Mouse (Mus musculus): ENCODE results near the gene Cldn6. TPM values are rescaled to one million over a fixed set of nuclear protein-coding genes. Genes with fewer than 3 reads are reported as not detected.

Gene Cldn6
- polyA plus RNA-seq, 1 experiment, result 0.11 TPM

- H3K27ac ChIP-seq (ENCODE audit: insufficient read depth, low read length), result peak overlapping the region; percentile 60
- H3K4me3 ChIP-seq (replicated peaks; ENCODE audit: insufficient read depth, low read depth, low read length), result peak overlapping the region; percentile 67
- no peaks in the 10 kb centered on the region for H3K27me3 ChIP-seq (ENCODE audit: control insufficient read depth, insufficient read depth, low read length)
- H3K4me1 ChIP-seq (ENCODE audit: control insufficient read depth, insufficient read depth, low read length), result no peaks in the 10 kb centered on the region; the same call in none of the 2 replicates
- TF ChIP-seq POLR2A (IDR thresholded peaks at IDR 0.05; ENCODE audit: borderline replicate concordance, insufficient read depth, low read length) (no peak), CTCF (IDR thresholded peaks at IDR 0.05; ENCODE audit: borderline replicate concordance, insufficient read depth, low read depth, low read length) (no peak)
- 12% methylated on average over 15 of the region's 15 CpGs for WGBS
- peak; percentile 67 to 71 for DNase-seq
These were observed 3.3 kb upstream of the Cldn6 start for GRCm38 (mm10) chr17:23675564-23676281.

GRCm38 (mm10) chr17:23676473-23677031, 2.5 kb upstream of the Cldn6 start:
- Histone ChIP-seq H3K27me3 (ENCODE audit: control insufficient read depth, insufficient read depth, low read length) (no peaks in the 10 kb centered on the region), H3K4me1 (ENCODE audit: control insufficient read depth, insufficient read depth, low read length) (no peaks in the 10 kb centered on the region; the same call in none of the 2 replicates), H3K27ac (ENCODE audit: insufficient read depth, low read length) (peak overlapping the region; percentile 60), H3K4me3 (replicated peaks; ENCODE audit: insufficient read depth, low read depth, low read length) (peak overlapping the region; percentile 67)
- TF ChIP-seq POLR2A (IDR thresholded peaks at IDR 0.05; ENCODE audit: borderline replicate concordance, insufficient read depth, low read length), result no peak
- no peak for TF ChIP-seq CTCF (IDR thresholded peaks at IDR 0.05; ENCODE audit: borderline replicate concordance, insufficient read depth, low read depth, low read length)
- WGBS, result under 1% methylated on average over 37 of the region's 37 CpGs
- peak; percentile 77 to 78 for DNase-seq

- Histone ChIP-seq H3K27me3 (ENCODE audit: control insufficient read depth, insufficient read depth, low read length) (no peaks in the 10 kb centered on the region), H3K27ac (ENCODE audit: insufficient read depth, low read length) (peak within 1 kb of the TSS; percentile 60), H3K4me1 (ENCODE audit: control insufficient read depth, insufficient read depth, low read length) (no peaks in the 10 kb centered on the region; the same call in none of the 2 replicates), H3K4me3 (replicated peaks; ENCODE audit: insufficient read depth, low read depth, low read length) (peak within 1 kb of the TSS; percentile 67)
- peak; percentile 87 to 91 for DNase-seq
- WGBS, result under 1% methylated on average over 34 of the region's 34 CpGs
- TF ChIP-seq CTCF (IDR thresholded peaks at IDR 0.05; ENCODE audit: borderline replicate concordance, insufficient read depth, low read depth, low read length) (no peak), POLR2A (IDR thresholded peaks at IDR 0.05; ENCODE audit: borderline replicate concordance, insufficient read depth, low read length) (peak; percentile 94)
These were observed 1.8 kb upstream of the Cldn6 start, which contains the start of gene Tnfrsf12a for GRCm38 (mm10) chr17:23677236-23677679. Gene Tnfrsf12a (minus strand): TSS chr17:23677468.

- H3K27me3 ChIP-seq (ENCODE audit: control insufficient read depth, insufficient read depth, low read length), result no peaks in the 10 kb centered on the region
- 91% methylated on average over 9 of the region's 9 CpGs for WGBS
These were observed 1.3 kb downstream of the Cldn6 start for GRCm38 (mm10) chr17:23680336-23680735.

GRCm38 (mm10) chr17:23681086-23681485, 2.0 kb downstream of the Cldn6 start:
- 59% methylated on average over 10 of the region's 10 CpGs for WGBS
- TF ChIP-seq POLR2A (IDR thresholded peaks at IDR 0.05; ENCODE audit: borderline replicate concordance, insufficient read depth, low read length), result no peak
- TF ChIP-seq CTCF (IDR thresholded peaks at IDR 0.05; ENCODE audit: borderline replicate concordance, insufficient read depth, low read depth, low read length), result no peak
- no peak for DNase-seq
- Histone ChIP-seq H3K4me1 (ENCODE audit: control insufficient read depth, insufficient read depth, low read length) (peaks cover 5% of the 10 kb centered on the region; the same call in 1 of the 2 replicates), H3K27me3 (ENCODE audit: control insufficient read depth, insufficient read depth, low read length) (no peaks in the 10 kb centered on the region), H3K4me3 (replicated peaks; ENCODE audit: insufficient read depth, low read depth, low read length) (no peak overlapping the region), H3K27ac (ENCODE audit: insufficient read depth, low read length) (no peak overlapping the region)

More at GRCm38 (mm10) chr17:23680336-23680735, 1.3 kb downstream of the Cldn6 start:
- H3K4me1 ChIP-seq (ENCODE audit: control insufficient read depth, insufficient read depth, low read length), result peaks cover 5% of the 10 kb centered on the region
- no peak overlapping the region for H3K4me3 ChIP-seq (replicated peaks; ENCODE audit: insufficient read depth, low read depth, low read length)
- no peak for DNase-seq
- TF ChIP-seq POLR2A (IDR thresholded peaks at IDR 0.05; ENCODE audit: borderline replicate concordance, insufficient read depth, low read length), result no peak
- TF ChIP-seq CTCF (IDR thresholded peaks at IDR 0.05; ENCODE audit: borderline replicate concordance, insufficient read depth, low read depth, low read length), result no peak
- no peak overlapping the region for H3K27ac ChIP-seq (ENCODE audit: insufficient read depth, low read length)

GRCm38 (mm10) chr17:23682092-23682491, 3.0 kb downstream of the Cldn6 start:
- Histone ChIP-seq H3K27me3 (ENCODE audit: control insufficient read depth, insufficient read depth, low read length) (no peaks in the 10 kb centered on the region), H3K4me1 (ENCODE audit: control insufficient read depth, insufficient read depth, low read length) (peaks cover 5% of the 10 kb centered on the region; the same call in 1 of the 2 replicates), H3K27ac (ENCODE audit: insufficient read depth, low read length) (no peak overlapping the region), H3K4me3 (replicated peaks; ENCODE audit: insufficient read depth, low read depth, low read length) (no peak overlapping the region)
- no peak for DNase-seq
- no peak for TF ChIP-seq POLR2A (IDR thresholded peaks at IDR 0.05; ENCODE audit: borderline replicate concordance, insufficient read depth, low read length)
- TF ChIP-seq CTCF (IDR thresholded peaks at IDR 0.05; ENCODE audit: borderline replicate concordance, insufficient read depth, low read depth, low read length), result no peak
- WGBS, result 71% methylated on average over 4 of the region's 4 CpGs

GRCm38 (mm10) chr17:23682530-23682929, 3.5 kb downstream of the Cldn6 start:
- no peak for DNase-seq
- no peak for TF ChIP-seq CTCF (IDR thresholded peaks at IDR 0.05; ENCODE audit: borderline replicate concordance, insufficient read depth, low read depth, low read length)
- TF ChIP-seq POLR2A (IDR thresholded peaks at IDR 0.05; ENCODE audit: borderline replicate concordance, insufficient read depth, low read length), result no peak
- 64% methylated on average over 3 of the region's 3 CpGs for WGBS
- Histone ChIP-seq H3K27ac (ENCODE audit: insufficient read depth, low read length) (no peak overlapping the region), H3K4me1 (ENCODE audit: control insufficient read depth, insufficient read depth, low read length) (peaks cover 5% of the 10 kb centered on the region; the same call in 1 of the 2 replicates), H3K4me3 (replicated peaks; ENCODE audit: insufficient read depth, low read depth, low read length) (no peak overlapping the region), H3K27me3 (ENCODE audit: control insufficient read depth, insufficient read depth, low read length) (no peaks in the 10 kb centered on the region)

All from cerebellum, adult 2 months (tissue).